ENCODE assay signal across 7 mouse cellular contexts in the genomic region with DNA sequence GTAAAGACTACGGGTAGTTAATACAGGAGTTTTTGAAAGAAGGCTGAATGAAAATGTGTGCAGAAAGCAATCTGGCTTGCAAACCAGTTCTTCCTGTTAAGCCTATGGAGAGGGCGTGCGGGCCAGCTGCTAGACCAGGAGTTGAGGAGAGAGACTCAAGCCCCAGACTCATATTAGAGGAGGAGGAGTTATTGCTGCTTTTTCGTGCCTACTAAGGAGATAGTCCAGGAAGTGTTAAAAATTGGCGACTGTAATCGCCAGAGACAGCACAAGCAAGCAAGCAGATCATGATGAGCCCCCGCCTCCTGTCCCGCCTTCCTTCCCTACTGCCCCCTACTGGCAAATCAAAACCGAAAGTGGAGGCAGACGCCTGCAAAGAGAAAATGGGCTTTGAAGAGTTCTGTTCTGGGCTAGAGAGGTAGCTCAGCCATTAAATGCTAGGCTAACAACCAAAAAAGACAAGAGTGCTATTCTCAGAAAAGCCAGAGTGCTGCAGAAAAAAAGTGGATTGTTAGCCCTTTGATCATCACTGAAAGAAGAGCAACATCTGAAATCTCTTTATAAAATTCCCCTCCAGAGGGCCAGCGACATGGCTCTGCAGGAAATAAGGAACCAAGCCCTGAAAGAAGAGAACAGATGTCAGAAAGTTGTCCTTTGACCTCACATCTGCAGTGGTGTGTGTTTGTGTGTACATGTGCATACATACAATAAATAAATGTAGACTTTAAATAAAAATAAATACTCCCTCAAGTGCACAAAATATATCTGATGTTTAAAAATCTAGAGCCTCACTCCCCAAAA. TPM values are rescaled to one million over a fixed set of nuclear protein-coding genes. Genes with fewer than 3 reads are reported as not detected.
DNase-seq lines count a peak whose midpoint lies in the region; ATAC-seq and TF ChIP-seq lines count a peak whose summit lies in the region.

No protein-coding gene starts in this region.

- H3K4me3 ChIP-seq in intestine, postnatal 0 days (ENCODE audit: low read depth, low read length), result peak overlapping the region; percentile 39
- peak overlapping the region; percentile 18 for H3K4me3 ChIP-seq in midbrain, embryonic 11.5 days (ENCODE audit: low read depth, low read length)

- no peaks in the 10 kb centered on the region for H3K27me3 ChIP-seq in intestine, postnatal 0 days (replicated peaks; ENCODE audit: control insufficient read depth, insufficient read depth, low read length)
- peaks cover 2% of the 10 kb centered on the region; the same call in 1 of the 2 replicates for H3K27me3 ChIP-seq in midbrain, embryonic 11.5 days (ENCODE audit: control insufficient read depth, insufficient read depth, low read length)

- peak overlapping the region; percentile 59 for H3K4me2 ChIP-seq in intestine, postnatal 0 days (replicated peaks; ENCODE audit: low read depth)
- H3K4me2 ChIP-seq in midbrain, embryonic 11.5 days, result peak overlapping the region; percentile 39; the same call in 1 of the 2 replicates

- no peak overlapping the region for H3K27ac ChIP-seq in intestine, postnatal 0 days (ENCODE audit: low read depth, low read length)
- no peak overlapping the region for H3K27ac ChIP-seq in midbrain, embryonic 11.5 days (ENCODE audit: low read depth, low read length)

- ATAC-seq in granulocyte monocyte progenitor cell, adult 5-6 weeks (replicated peaks; ENCODE audit: poor library complexity, severe bottlenecking), result peak; percentile 99
- ATAC-seq in intestine, postnatal 0 days, result peak; percentile 69
- peak; percentile 78 for ATAC-seq in midbrain, embryonic 11.5 days (ENCODE audit: low FRiP score)

- TF ChIP-seq CTCF in intestine, postnatal 0 days (IDR thresholded peaks at IDR 0.05; ENCODE audit: low read depth), result peak; percentile 73

- no peaks in the 10 kb centered on the region for H3K36me3 ChIP-seq in intestine, postnatal 0 days (ENCODE audit: control insufficient read depth, insufficient read depth)
- no peaks in the 10 kb centered on the region for H3K36me3 ChIP-seq in midbrain, embryonic 11.5 days (ENCODE audit: control insufficient read depth, insufficient read depth, low read length)

- no peaks in the 10 kb centered on the region for H3K4me1 ChIP-seq in intestine, postnatal 0 days (replicated peaks; ENCODE audit: control insufficient read depth, insufficient read depth, low read length)
- H3K4me1 ChIP-seq in midbrain, embryonic 11.5 days (ENCODE audit: control insufficient read depth, insufficient read depth, low read length), result no peaks in the 10 kb centered on the region

- no peaks in the 10 kb centered on the region for H3K9me3 ChIP-seq in intestine, postnatal 0 days (ENCODE audit: control insufficient read depth)
- no peaks in the 10 kb centered on the region for H3K9me3 ChIP-seq in midbrain, embryonic 11.5 days (ENCODE audit: control insufficient read depth, low read length)

- 0 out of 2 replicates have a peak overlapping the region, but pooled peaks have one; percentile 22 for H3K9ac ChIP-seq in intestine, postnatal 0 days (ENCODE audit: low read depth, low read length)
- H3K9ac ChIP-seq in midbrain, embryonic 11.5 days (ENCODE audit: low read length), result 0 out of 2 replicates have a peak overlapping the region, but pooled peaks have one; percentile 30

- 24% methylated on average over 11 of the region's 11 CpGs for WGBS in intestine, postnatal 0 days
- 20% methylated on average over 11 of the region's 11 CpGs for WGBS in midbrain, embryonic 11.5 days

- intact Hi-C loops in left cerebral cortex, postnatal 4 days (cut with DNase I), result loop anchor here (10.0 kb wide), 1 partner anchor 515 kb away; no protein-coding TSS in a partner anchor

- DNase-seq in adrenal gland, postnatal 10 days, result peak; percentile 80
- peak; percentile 62 for DNase-seq in embryo, embryonic 9.5 days (ENCODE audit: extremely low spot score)
- DNase-seq in left cerebral cortex, postnatal 4 days, result peak; percentile 56
- peak; percentile 92 for DNase-seq in midbrain, embryonic 11.5 days (ENCODE audit: low spot score, missing footprints)
- DNase-seq in right cerebral cortex, postnatal 4 days, result peak; percentile 34

RNA-seq across cellular contexts. Expression of a gene that starts 33.9 kb away (rescaled TPM):
- 10 to 100 TPM; 42.4 to 48.3 TPM for total RNA-seq in adrenal gland, postnatal 10 days (2021)
- 46.2 and 59.3 TPM in 2 replicates for total RNA-seq in granulocyte monocyte progenitor cell, adult 5-6 weeks (2014; fragmentation: Nextera tagmentation)
- total RNA-seq in granulocyte monocyte progenitor cell, adult 5-6 weeks (2017), result 77.7 and 126 TPM in 2 replicates
- polyA plus RNA-seq in intestine, postnatal 0 days (2015; fragmentation: Nextera tagmentation; extraction: Ambion mirVana), result 18.3 and 19.7 TPM in 2 replicates
- 10 to 100 TPM; 20.8 to 23.9 TPM for total RNA-seq in left cerebral cortex, postnatal 4 days (2021)
- 35.7 and 40.7 TPM in 2 replicates for polyA plus RNA-seq in midbrain, embryonic 11.5 days (2014; fragmentation: Nextera tagmentation; extraction: Ambion mirVana)

Comparison
In these comparisons a context has a peak if more than half of its experiments do, and no peak if none do; other contexts are left out.
1. DNase-seq: peak in every context shown above with its lines; median percentile 92 in midbrain, embryonic 11.5 days; 80 in adrenal gland, postnatal 10 days; 62 in embryo, embryonic 9.5 days; 56 in left cerebral cortex, postnatal 4 days; 34 in right cerebral cortex, postnatal 4 days.